Mouse (Mus musculus): ENCODE measurements around the gene Itpr3.

Itpr3 gene

GRCm38 (mm10) chr17:27119540-27119895, 62.4 kb downstream of the Itpr3 start:
- no peak for DNase-seq (ENCODE audit: low spot score in 2 of 2)

- DNase-seq (ENCODE audit: low spot score in 2 of 2), result no peak
Observed at GRCm38 (mm10) chr17:27119954-27120353, 62.9 kb downstream of the Itpr3 start.

DNA sequence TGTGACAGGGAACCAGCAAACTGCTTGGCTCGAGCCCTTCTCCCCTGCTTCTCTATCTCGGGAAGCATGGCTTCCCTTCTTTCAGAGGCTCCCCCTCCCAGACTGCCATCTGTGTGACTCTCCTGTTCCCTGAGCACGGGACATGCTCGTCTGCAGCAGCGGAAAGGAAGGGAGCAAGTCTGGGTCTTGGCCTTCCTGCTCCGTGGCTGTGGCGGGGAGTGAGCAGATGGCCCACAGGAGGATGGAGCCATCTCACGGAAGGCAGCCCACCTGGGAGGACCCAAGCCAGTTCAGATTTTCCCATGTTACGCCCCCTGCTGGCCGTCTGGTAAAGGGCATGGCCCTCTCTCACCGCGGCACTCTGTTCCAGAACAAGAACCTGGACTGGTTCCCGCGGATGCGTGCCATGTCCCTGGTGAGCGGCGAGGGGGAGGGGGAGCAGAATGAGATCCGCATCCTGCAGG, 63.5 kb downstream of the Itpr3 start:
- DNase-seq (ENCODE audit: low spot score in 2 of 2), result peak; percentile 43 to 61

DNA sequence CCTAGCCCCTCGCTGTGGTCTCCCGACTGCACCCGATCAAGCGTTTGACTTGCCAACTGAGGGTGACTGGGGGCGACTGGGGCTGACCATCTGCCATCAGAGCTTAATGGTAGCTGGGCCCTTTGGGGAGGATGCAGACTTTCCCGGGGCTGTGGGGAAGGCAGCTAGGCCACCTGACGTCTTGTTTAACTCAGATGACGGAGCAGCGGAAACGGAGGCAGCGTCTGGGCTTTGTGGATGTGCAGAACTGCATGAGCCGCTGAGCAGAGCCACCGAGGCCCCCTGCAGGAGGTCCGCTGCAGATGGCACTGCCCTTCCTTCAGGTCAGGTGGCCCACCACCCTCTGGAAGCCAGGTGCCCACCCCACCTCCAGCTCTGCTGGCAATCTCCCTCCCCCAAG, 64.2 kb downstream of the Itpr3 start:
- DNase-seq (ENCODE audit: low spot score in 2 of 2), result no peak

DNA sequence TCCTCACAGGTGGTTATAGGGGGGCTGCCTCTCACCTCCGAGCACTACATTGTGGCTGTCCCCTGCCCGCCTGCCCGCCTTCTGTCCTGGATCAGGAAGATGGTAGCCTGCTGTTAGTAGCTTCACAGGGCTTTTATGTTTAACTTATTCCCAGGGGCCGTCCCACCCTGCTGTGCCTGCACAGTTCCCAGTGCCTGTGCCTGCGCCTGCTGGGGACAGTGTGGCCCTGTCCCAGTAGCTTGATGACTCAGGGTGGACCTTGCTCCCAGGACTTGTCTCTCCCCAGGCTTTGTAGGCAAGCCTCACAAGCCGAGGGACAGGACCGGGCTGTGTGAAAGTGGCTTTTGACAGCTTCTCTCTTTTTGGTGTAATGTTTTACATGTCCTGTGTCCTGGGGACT, 64.7 kb downstream of the Itpr3 start:
- no peak for DNase-seq (ENCODE audit: low spot score in 2 of 2)

GRCm38 (mm10) chr17:27122701-27123100, 65.6 kb downstream of the Itpr3 start:
- no peak for DNase-seq (ENCODE audit: low spot score in 2 of 2)

DNA sequence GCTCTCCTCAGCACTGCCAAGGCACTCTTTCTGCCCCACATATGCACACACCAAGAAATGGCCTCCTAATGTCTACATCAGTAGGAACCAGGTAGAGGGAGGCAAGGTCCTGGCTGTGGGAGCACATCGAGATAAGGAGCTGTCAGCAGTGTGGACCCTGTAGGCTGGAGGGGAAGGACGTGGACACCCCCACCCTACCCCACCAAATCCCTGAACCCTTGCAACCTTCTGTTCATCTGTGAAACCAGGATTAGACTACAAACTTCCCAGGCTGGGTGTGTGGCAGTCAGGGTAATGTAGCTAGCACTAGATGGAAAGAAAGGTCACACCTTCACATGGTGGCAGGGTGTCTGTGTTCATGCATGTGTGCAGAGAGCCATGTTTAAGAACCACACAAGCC, 66.0 kb downstream of the Itpr3 start:
- DNase-seq (ENCODE audit: low spot score in 2 of 2), result no peak

DNA sequence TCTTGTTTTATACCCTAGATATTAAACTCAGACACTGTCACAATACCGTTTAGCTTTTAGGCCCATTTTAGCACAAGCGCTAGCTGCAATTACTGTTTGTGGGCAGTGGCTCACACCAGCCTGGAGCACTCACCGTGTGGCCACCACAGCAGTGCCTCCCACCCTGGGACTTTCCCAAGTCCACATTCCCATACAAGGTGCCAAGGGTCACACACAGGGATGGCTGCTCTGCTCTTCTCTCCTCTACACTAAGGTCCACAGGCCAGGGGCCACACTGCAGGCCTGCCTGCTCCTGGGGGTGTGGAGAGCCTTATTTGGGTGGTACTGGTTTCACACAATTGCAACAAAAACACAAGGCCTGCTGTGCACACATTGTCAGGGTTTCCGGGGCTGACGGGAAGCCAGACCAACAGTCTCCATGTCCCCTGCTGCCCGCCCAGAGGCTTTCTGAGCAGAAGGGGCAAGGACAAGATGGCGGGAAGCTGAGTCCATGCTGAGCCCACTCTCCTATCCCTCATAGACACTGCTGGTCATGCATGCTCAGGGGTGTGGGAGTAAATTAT, 66.8 kb downstream of the Itpr3 start:
- no peak for DNase-seq (ENCODE audit: low spot score in 2 of 2)

GRCm38 (mm10) chr17:27125185-27125584, 68.1 kb downstream of the Itpr3 start:
- DNase-seq (ENCODE audit: low spot score in 2 of 2), result peak; percentile 55 to 62

GRCm38 (mm10) chr17:27125669-27126202, 68.6 kb downstream of the Itpr3 start:
- no peak for DNase-seq (ENCODE audit: low spot score in 2 of 2)

DNA sequence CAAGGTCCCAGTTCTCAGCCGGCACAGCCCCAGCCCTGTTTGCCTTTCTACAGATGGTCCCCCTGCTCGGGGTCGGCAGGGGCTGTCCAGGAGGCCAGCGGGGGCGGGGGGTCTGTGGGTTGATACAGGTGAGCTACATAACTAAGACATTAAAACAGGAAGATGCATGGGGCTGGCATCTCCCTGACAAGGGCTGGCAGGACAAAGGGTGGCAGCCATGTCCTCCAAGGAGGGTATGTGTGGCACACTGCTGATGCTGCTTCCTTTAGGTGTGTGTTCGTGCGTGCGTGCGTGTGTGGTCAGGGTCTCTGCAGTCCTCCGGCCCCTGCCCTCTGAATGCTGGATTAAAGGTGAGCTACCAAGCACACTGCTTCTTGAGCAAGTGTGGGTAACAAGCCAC, 69.9 kb downstream of the Itpr3 start:
- no peak for DNase-seq (ENCODE audit: low spot score in 2 of 2)

GRCm38 (mm10) chr17:27128189-27128588, 71.1 kb downstream of the Itpr3 start:
- no peak for DNase-seq (ENCODE audit: low spot score in 2 of 2)

GRCm38 (mm10) chr17:27129291-27129690, 72.2 kb downstream of the Itpr3 start:
- DNase-seq (ENCODE audit: low spot score in 2 of 2), result no peak

DNA sequence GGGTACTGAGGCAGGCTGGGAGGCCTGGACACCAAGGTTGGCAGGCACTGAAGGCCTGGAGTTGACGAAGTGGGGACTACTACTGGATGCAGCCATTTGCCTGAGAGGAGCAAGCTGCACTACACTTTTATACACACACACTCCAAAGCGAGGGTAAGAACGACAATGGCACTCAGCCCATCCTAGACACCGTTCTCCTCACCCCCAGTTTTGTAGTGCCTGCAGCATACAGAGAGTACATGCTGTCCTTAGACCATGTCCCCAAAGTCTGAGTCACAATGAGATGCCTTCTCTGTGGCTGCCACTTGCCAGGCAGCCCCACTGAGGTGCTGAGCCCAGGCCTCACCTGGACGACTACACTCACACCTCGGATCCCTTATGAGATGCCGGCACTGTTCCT, 72.7 kb downstream of the Itpr3 start:
- DNase-seq (ENCODE audit: low spot score in 2 of 2), result no peak

GRCm38 (mm10) chr17:27130246-27130645, 73.1 kb downstream of the Itpr3 start:
- DNase-seq (ENCODE audit: low spot score in 2 of 2), result no peak

DNA sequence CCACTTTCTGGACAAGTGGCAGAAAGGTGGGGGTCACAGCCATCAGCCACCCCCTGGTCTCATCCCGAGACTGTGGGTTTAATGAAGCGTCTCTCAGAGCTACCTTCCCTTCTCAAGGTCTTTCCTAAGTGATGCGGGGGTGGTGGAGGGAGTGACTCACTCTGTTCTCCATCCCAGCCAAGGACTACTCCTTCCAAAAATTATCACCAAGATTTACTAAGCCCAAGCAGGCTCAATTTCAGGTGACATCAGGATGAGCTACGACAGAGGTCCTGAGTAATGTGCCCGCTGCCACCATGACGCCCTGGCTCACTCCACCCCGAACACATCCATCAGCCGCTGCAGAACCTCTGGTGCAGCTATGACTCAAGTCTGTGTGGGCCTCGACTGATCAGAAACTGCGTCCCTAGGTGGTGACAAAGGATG, 74.1 kb downstream of the Itpr3 start:
- DNase-seq (ENCODE audit: low spot score in 2 of 2), result no peak

DNA sequence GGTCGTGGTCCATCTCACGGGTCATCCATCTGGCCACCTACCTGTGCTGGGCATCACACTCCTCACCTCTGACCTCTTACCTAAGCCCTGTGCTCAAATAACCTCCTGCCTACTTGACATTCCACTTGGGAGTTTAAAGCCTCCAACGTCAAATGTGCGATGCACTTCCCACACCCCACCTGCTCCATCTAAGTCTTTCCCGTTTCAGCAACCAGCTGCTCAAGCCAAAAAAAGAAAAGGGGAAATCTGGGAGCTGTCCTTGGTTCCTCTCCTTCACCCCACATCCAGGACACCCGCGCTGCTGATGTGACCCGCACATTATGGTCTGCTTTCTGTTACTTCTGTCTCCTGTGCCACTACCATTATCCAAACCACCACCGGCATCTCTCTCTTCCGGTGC, 75.1 kb downstream of the Itpr3 start:
- DNase-seq (ENCODE audit: low spot score in 2 of 2), result no peak

DNA sequence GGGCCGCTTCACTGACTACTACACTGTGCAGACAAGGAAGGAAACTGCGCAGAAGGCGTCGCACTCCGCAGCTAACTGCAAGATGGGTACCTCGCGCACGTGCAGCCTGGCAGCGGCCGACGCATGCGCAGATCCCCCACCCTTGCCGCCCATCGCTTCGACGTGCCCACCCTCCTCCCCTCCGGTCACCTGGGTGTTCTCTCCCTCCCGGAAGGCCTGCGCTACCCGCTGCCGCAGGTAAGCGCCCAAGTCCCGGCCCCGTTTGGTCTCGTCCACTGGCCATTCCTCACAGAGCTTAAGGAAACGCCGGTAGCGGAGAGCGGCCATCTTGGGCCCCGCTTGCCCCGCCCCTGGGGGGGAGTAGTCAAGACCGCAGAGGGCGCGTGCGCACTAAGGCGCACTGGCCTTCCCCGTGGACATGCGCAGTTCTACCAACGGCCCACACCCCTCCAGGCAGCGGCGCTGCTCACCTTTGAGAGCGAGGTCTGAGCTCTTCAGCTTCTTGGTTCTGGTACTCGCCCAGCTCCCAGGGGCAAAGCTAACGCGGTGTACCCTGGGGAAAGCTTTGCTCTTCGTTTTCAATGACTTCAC, 76.5 kb downstream of the Itpr3 start, which contains the start of gene Uqcc2:
Gene Uqcc2, minus strand, starts transcription at position 366 of the 591 bp plus-strand sequence.
- peak; percentile 91 to 93 for DNase-seq (ENCODE audit: low spot score in 2 of 2)

DNA sequence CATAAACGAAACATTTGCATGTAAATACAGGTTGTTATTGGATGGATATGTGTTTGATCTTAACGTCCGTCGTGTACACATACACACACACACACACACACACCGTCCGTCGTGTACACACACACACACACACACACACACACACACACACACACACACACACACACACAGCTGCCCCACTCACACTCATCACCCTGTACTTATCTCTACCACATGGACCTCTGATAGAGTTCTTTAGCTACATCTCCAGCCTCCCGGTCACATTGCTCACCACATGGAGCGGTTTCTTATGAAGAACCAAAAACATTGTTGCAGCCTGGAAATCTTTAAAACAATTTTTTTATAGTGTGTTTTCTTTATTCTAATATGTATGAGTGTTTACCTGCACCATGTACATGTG, 77.1 kb downstream of the Itpr3 start:
- DNase-seq (ENCODE audit: low spot score in 2 of 2), result no peak

DNA sequence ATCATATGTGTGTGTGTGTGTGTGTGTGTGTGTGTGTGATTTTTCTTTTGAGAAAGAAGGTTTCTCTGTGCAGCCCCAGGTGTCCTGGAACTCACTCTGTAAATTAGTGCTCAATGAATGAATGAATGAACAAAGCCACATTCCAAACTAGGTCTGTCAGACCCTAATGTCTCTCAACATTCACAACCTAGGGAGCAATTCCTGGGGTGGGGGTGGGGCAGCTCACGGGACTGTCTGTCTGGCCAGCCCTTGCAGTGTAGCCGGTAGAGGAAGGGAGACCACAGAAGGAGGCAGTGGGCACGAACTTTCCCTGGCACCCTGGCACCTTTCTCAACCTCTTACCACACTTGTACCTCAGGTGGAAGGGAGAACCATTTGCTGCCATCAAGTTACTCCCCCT, 77.6 kb downstream of the Itpr3 start:
- no peak for DNase-seq (ENCODE audit: low spot score in 2 of 2)

GRCm38 (mm10) chr17:27138396-27138795, 81.3 kb downstream of the Itpr3 start:
- no peak for DNase-seq (ENCODE audit: low spot score in 2 of 2)

DNA sequence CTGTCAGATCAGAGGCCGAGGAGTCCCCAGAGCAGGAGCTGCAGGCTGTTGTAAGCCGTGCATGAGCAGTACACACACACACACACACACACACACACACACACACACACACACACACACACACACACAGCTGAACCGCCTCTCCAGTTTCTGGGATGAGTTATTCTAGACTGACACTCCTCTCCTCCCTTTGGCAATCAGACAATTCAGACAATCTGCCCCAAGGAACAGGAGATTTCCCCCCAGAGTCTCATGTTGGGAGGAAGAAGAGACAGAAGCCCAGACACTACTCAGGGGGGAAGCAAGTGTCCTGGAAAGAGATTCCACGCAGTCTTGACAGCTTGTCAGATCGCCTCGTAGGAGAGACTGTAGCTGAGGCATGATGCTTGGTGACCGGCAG, 82.2 kb downstream of the Itpr3 start:
- DNase-seq (ENCODE audit: low spot score in 2 of 2), result no peak

DNA sequence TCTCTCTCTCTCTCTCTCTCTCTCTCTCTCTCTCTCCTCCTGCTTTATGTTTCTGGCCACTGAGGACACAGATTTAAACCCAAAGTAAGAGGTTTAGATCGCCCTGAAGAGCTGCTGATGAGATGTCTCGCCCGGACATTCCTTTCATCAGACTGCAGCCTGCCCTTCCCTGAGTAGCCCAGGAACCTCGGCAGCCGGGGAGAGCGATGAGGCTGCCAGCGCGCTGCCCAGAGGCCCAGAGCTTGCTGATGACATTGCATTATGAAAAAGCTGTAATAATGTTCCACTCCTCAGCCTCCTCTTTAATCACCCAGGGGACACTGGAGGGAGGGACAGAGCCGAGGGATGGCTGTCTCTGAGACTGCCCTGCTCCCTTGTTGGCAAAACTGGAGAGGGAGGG, 83.2 kb downstream of the Itpr3 start:
- no peak for DNase-seq (ENCODE audit: low spot score in 2 of 2)

GRCm38 (mm10) chr17:27141971-27142450, 84.9 kb downstream of the Itpr3 start:
- DNase-seq (ENCODE audit: low spot score in 2 of 2), result no peak

All from frontal cortex, postnatal 14 days (tissue).